Mouse (Mus musculus) MEL (cell line): Measurements from ENCODE around the gene Slc25a42.

Source experiments
- BHLHE40 ChIP-seq: IDR thresholded peaks from 2 replicates; pipeline ENCODE4 v1.6.1; 2012; ENCODE audit warnings: low read depth, mild to moderate bottlenecking, inconsistent platforms, low read length, improper control_type of control experiment, borderline replicate concordance
- CTCF ChIP-seq, 3 experiments: IDR thresholded peaks in 2 of 3; conservative IDR thresholded peaks in 1 of 3; 2 replicates each; pipeline ENCODE4 v1.5.1; 2011 to 2012; ENCODE audit warnings: low read length in 3 of 3, low read depth in 2 of 3, mild to moderate bottlenecking in 2 of 3, improper control_type of control experiment in 1 of 3, inconsistent platforms in 1 of 3, mixed read lengths in 1 of 3, moderate library complexity in 1 of 3; ENCODE audit not compliant: control insufficient read depth in 1 of 3, insufficient read depth in 1 of 3, poor library complexity in 1 of 3, severe bottlenecking in 1 of 3
- EP300 ChIP-seq, 2 experiments: IDR thresholded peaks; 2 replicates each; pipeline ENCODE4 v1.6.1; 2011; ENCODE audit warnings: improper control_type of control experiment in 2 of 2, low read length in 2 of 2, low read depth in 1 of 2, mild to moderate bottlenecking in 1 of 2
- GATA1 ChIP-seq: IDR thresholded peaks from 2 replicates; pipeline ENCODE4 v1.6.1; 2011; ENCODE audit warnings: low read depth, low read length, improper control_type of control experiment
- HCFC1 ChIP-seq: IDR thresholded peaks from 2 replicates; pipeline ENCODE4 v1.6.1; 2012; ENCODE audit warnings: low read depth, mild to moderate bottlenecking, inconsistent platforms, low read length, improper control_type of control experiment, moderate library complexity
- KAT2A ChIP-seq: conservative IDR thresholded peaks from 2 replicates; pipeline ENCODE4 v1.6.1; 2012; ENCODE audit warnings: low read depth, low read length, improper control_type of control experiment, inconsistent platforms
- MAFK ChIP-seq: IDR thresholded peaks from 2 replicates; pipeline ENCODE4 v1.6.1; 2011; ENCODE audit warnings: low read depth, mild to moderate bottlenecking, low read length, improper control_type of control experiment, borderline replicate concordance
- POLR2A ChIP-seq, 2 experiments: IDR thresholded peaks; 2 replicates each; pipeline ENCODE4 v1.6.1; 2011 to 2012; ENCODE audit warnings: low read length in 2 of 2, mild to moderate bottlenecking in 2 of 2, control low read depth in 1 of 2, improper control_type of control experiment in 1 of 2, low read depth in 1 of 2, moderate library complexity in 1 of 2; ENCODE audit not compliant: control insufficient read depth in 1 of 2, insufficient read depth in 1 of 2, poor library complexity in 1 of 2
- SIN3A ChIP-seq: IDR thresholded peaks from 2 replicates; pipeline ENCODE4 v1.6.1; 2012; ENCODE audit warnings: low read length, improper control_type of control experiment, inconsistent platforms
- TAL1 ChIP-seq: IDR thresholded peaks from 2 replicates; pipeline ENCODE4 v1.6.1; 2012; ENCODE audit warnings: mild to moderate bottlenecking, inconsistent platforms, low read length, moderate library complexity, mixed read lengths
- USF1 ChIP-seq: IDR thresholded peaks from 2 replicates; pipeline ENCODE4 v1.6.1; 2014; ENCODE audit warnings: low read depth, mild to moderate bottlenecking, inconsistent platforms, low read length, improper control_type of control experiment, moderate library complexity
- ZC3H11A ChIP-seq: IDR thresholded peaks from 2 replicates; pipeline ENCODE4 v1.6.1; 2012; ENCODE audit warnings: low read depth, mild to moderate bottlenecking, inconsistent platforms, low read length, improper control_type of control experiment
- ZMIZ1 ChIP-seq: IDR thresholded peaks from 2 replicates; pipeline ENCODE4 v1.6.1; 2012; ENCODE audit warnings: low read depth, mild to moderate bottlenecking, inconsistent platforms, low read length, improper control_type of control experiment, moderate library complexity

- TF ChIP-seq ZMIZ1 (no peak), TAL1 (no peak), USF1 (no peak), ZC3H11A (no peak), CTCF (IDR thresholded peaks at IDR 0.05 in 2 of 3, conservative IDR thresholded peaks at IDR 0.05 in 1 of 3; ENCODE audit: control insufficient read depth in 1 of 3, insufficient read depth in 1 of 3, low read depth in 2 of 3, low read length in 3 of 3, poor library complexity in 1 of 3, severe bottlenecking in 1 of 3) (no peak), MAFK (no peak), SIN3A (no peak), KAT2A (no peak), BHLHE40 (no peak), GATA1 (no peak), HCFC1 (no peak), POLR2A (IDR thresholded peaks at IDR 0.05; ENCODE audit: control insufficient read depth in 1 of 2, insufficient read depth in 1 of 2, low read depth in 1 of 2, low read length in 2 of 2, poor library complexity in 1 of 2) (no peak), EP300 (IDR thresholded peaks at IDR 0.05; ENCODE audit: low read depth in 1 of 2, low read length in 2 of 2) (no peak)
Measured at GRCm38 (mm10) chr8:70219107-70219684, 7.1 kb upstream of the Slc25a42 start.
